Mouse (Mus musculus): ENCODE data around the gene 4930535I16Rik.
A peak's percentile ranks its signal among the peaks of the same experiment; 100 is the strongest.

Gene 4930535I16Rik

GRCm38 (mm10) chr4:123898696-123899095 is 19.1 kb downstream of the 4930535I16Rik start:
- peak; percentile 75 for TF ChIP-seq CTCF (conservative IDR thresholded peaks at IDR 0.05; ENCODE audit: low read length)
- no peak for TF ChIP-seq POU5F1 (IDR thresholded peaks at IDR 0.05; ENCODE audit: borderline replicate concordance, low read length)
- no peak for TF ChIP-seq NANOG (IDR thresholded peaks at IDR 0.05; ENCODE audit: borderline replicate concordance, low read length)
- Histone ChIP-seq H3K36me3 (ENCODE audit: insufficient read depth, low read length) (no peaks in the 10 kb centered on the region), H3K4me3 (replicated peaks; ENCODE audit: low read length) (no peak overlapping the region), H3K9me3 (ENCODE audit: low read length) (no peaks in the 10 kb centered on the region), H3K4me1 (replicated peaks; ENCODE audit: low read depth, low read length) (peaks cover 28% of the 10 kb centered on the region), H3K27me3 (ENCODE audit: insufficient read depth, low read length) (peaks cover 23% of the 10 kb centered on the region)

GRCm38 (mm10) chr4:123894295-123894694 is 23.5 kb downstream of the 4930535I16Rik start:
- TF ChIP-seq NANOG (IDR thresholded peaks at IDR 0.05; ENCODE audit: borderline replicate concordance, low read length): no peak
- no peak for TF ChIP-seq POU5F1 (IDR thresholded peaks at IDR 0.05; ENCODE audit: borderline replicate concordance, low read length)
- no peak overlapping the region for H3K4me3 ChIP-seq (replicated peaks; ENCODE audit: low read length)
- peaks cover 33% of the 10 kb centered on the region for H3K27me3 ChIP-seq (ENCODE audit: insufficient read depth, low read length)
- no peaks in the 10 kb centered on the region for H3K9me3 ChIP-seq (ENCODE audit: low read length)
- H3K36me3 ChIP-seq (ENCODE audit: insufficient read depth, low read length): no peaks in the 10 kb centered on the region
- peaks cover 32% of the 10 kb centered on the region for H3K4me1 ChIP-seq (replicated peaks; ENCODE audit: low read depth, low read length)

- Histone ChIP-seq H3K27me3 (ENCODE audit: insufficient read depth, low read length) (peaks cover 33% of the 10 kb centered on the region), H3K4me3 (replicated peaks; ENCODE audit: low read length) (no peak overlapping the region), H3K36me3 (ENCODE audit: insufficient read depth, low read length) (no peaks in the 10 kb centered on the region), H3K9me3 (ENCODE audit: low read length) (no peaks in the 10 kb centered on the region), H3K4me1 (replicated peaks; ENCODE audit: low read depth, low read length) (peaks cover 32% of the 10 kb centered on the region)
- TF ChIP-seq NANOG (IDR thresholded peaks at IDR 0.05; ENCODE audit: borderline replicate concordance, low read length) (no peak), POU5F1 (IDR thresholded peaks at IDR 0.05; ENCODE audit: borderline replicate concordance, low read length) (no peak), CTCF (conservative IDR thresholded peaks at IDR 0.05; ENCODE audit: low read length) (no peak)
These were observed 24.1 kb downstream of the 4930535I16Rik start for GRCm38 (mm10) chr4:123893726-123894125.
